Mouse (Mus musculus) naive thymus-derived CD4-positive, alpha-beta T cell, adult 2 months (primary cell): ENCODE measurements around the gene Creb3l1.

Experiments used
- DNase-seq: peaks from one replicate; pipeline ENCODE4 v3.0.0-alpha.2; 2011; ENCODE audit warnings: low read depth

The Creb3l1 gene

DNA sequence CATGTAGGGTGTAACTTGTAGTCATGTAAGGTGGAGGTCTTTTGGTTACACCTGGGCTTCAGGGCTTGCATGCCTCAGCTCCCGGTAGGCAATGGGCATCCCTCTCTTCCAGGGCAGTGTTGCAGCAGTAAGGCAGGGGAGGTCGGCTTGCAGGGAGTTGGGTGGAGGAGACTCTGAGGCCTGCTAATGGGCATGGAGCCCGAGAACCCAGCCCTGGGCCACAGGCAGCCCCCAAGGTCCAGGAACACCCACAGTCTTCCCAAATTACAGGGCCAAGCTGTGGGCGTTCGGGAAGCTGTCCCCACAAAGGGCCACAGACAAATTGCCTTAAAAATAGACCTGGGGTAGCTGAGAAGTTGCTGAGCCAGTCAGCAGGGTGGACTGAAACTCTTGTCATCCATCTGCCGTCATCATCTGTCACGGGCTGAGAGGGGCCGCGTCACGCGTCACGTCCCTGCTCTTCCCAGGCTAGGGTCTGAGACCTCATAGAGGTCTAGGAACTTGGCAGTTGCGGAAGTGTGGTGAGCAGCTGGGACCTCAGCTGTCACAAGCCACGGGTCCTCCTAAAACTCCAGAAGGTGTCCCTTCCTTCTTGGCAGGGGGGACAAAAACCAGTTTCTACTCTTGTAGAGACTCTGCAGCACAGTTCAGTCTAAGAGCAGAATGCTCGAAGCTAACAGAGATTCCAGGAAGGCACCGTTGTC lies 26.2 kb downstream of the Creb3l1 start:
- no peak for DNase-seq

DNA sequence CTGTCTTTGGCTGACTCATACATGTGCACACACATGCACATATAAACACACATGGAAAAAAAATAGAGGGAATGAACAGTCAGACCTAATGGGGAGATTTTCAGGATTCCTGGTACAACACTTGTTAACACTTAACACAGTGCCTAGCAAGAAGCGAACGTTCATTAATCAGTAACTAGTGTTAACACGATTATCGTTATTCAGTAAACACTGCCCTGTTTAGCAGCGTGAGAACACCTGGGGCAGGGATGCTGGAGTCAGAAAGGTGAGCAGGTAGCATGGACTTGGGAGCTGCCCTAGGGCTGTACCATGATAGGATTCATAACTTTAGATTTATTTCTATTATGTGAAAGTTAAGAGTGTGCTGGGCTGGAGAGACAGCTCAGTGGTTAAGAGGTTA lies 28.3 kb downstream of the Creb3l1 start:
- DNase-seq, result no peak

DNA sequence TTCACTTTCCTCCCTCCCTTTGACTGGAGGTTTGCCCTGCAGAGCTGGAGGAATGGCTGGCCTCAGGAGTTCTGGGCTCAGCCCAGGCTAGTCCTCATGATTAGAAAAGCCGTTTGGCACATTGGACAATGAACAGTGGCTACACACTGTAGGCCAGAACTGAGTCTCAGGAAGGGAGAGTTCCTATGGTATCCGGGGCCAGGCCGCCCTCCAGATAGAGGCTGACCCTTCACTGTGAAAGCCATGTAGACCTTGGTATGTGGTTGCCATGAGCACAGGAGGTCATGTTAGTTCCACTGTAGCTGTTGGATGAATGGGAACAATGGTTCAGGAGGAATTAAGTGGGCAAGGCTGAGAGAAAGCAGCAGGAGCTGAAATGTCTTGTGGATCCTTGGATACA lies 30.9 kb downstream of the Creb3l1 start:
- DNase-seq, result no peak

DNA sequence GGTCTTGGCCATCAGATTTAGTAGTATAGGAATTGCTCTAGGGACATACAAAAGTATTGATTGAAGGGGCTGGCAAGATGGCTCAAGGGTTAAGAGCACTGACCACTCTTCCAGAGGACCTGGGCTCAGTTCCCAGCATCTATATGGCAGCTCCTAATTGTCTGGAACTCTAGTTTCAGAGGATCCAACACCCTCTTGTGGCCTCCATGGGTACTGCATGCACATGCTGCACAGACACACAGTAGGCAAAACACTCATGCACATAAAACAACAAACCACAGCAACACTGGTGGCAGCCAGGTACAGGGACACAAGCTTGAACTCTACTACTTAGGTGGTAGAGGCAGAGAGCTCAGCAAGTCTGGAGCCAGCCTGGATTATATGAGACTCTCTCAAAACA lies 34.6 kb downstream of the Creb3l1 start:
- no peak for DNase-seq

- DNase-seq, result peak; percentile 91
These were observed 36.8 kb downstream of the Creb3l1 start for GRCm38 (mm10) chr2:91987542-91987941.

DNA sequence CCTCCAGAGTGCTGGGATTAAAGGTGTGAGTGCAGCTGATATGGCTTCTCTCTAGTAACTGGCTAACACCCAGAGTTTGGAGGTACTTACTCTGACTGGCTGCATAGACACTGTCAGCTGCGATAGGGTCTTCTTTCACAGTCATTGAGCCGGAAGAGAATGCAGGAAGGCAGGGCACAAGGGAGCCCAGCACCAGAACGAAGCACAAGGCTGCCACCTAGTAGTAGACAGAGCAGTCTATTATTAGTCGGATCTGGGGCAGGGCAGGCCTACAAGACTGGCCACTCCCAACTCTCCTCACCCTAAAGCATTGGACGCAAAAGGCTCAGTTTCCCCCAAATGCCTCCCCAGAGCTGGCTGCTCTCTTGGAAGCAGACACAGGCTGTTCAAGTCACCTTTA lies 38.2 kb downstream of the Creb3l1 start:
- DNase-seq, result peak; percentile 71

DNA sequence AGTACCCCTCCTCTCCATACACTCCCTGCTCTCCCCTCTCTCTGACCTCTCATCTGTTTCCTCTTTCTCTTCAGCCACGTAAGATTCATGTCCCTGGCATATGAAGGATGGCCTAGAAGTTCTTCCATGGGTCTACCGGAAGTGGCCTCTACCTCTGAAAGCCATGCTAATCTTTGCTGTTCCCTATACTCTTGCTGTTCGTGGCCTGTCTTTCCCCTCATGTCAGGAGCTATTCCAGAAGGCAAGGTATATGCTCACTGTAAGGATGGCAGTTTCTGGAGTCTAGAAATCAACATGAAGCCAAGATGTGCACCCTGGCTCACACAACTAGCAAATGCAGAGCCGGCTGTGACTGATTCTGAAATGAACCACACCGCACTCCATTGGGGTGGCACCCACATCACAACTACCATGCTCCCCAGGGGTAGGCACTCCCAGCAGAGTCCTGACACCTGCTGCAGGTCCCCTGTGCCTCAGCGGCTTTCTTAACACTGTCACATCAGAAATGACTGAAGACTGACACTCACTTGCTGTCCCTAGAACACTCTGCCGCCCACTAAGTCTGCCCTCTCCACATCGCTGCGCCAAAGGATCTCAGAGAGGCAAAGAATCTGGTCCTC lies 39.3 kb downstream of the Creb3l1 start:
- DNase-seq, result peak; percentile 51

- DNase-seq, result peak; percentile 91
These were observed 39.9 kb downstream of the Creb3l1 start for GRCm38 (mm10) chr2:91984439-91984838.

GRCm38 (mm10) chr2:91980830-91981229 lies 43.5 kb downstream of the Creb3l1 start:
- no peak for DNase-seq

GRCm38 (mm10) chr2:91980245-91980644 lies 44.1 kb downstream of the Creb3l1 start:
- DNase-seq, result no peak

DNA sequence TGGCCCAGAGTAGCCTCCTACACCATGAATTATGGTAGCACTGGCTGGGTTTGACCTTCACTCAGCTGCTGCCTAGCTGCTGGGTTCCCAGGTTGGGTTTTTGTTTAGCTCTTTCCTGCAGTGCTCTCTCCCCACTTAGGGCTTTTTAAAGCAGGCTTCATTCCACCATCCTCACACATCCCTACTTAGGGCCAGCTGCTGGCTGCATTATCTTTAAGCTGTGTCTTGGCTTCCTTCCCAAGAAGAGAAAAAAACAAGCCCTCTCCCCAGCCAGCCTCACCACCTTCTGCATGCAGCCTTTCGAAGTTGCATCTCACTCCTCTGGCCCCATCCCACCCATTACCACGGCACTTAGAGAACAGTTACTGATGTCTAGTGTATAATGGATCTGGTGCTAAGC lies 45.8 kb downstream of the Creb3l1 start:
- DNase-seq, result no peak

- peak; percentile 43 for DNase-seq
These were observed 46.3 kb downstream of the Creb3l1 start for GRCm38 (mm10) chr2:91977960-91978359.

GRCm38 (mm10) chr2:91975581-91976541 lies 48.4 kb downstream of the Creb3l1 start, which contains the start of gene Dgkz:
TSS of gene Dgkz (minus strand) at chr2:91975864.
- DNase-seq, result peak; percentile 82

DNA sequence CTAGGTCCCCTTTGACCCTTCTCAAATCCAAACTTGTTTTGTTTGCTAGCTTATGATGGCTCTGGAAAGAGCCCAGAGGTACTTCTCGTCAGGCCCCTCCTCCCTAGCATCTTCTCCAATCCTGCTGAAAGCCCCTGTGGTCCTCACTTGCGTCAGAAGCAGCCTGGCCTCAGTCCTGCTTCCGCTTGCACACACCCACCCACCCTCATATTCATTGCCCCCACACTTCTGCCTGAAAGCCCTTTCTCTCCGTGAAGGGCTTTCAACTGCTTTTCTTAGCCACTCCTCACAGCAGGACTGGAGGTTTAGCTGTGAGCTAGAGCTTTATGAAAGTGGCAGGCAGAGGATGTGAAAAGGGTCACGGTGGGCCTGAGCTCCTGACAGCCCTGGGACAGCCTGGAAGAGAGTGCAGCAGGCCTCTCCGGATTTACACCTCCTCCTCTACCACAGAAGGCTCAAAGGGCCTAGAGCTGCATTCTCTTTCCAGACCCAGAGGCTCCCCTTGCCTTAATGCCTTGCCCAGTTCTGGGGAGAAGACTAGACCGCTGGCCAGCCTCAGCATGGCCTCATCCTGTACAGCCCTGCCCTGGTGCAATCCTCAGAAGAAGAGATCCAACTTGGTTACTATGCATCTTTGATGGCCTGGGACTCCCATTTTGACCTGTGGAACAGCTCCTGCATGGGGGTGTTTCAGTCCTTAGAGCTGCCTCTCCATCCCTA lies 50.7 kb downstream of the Creb3l1 start:
- no peak for DNase-seq

GRCm38 (mm10) chr2:91972121-91972566 lies 52.2 kb downstream of the Creb3l1 start:
- DNase-seq, result peak; percentile 74

DNA sequence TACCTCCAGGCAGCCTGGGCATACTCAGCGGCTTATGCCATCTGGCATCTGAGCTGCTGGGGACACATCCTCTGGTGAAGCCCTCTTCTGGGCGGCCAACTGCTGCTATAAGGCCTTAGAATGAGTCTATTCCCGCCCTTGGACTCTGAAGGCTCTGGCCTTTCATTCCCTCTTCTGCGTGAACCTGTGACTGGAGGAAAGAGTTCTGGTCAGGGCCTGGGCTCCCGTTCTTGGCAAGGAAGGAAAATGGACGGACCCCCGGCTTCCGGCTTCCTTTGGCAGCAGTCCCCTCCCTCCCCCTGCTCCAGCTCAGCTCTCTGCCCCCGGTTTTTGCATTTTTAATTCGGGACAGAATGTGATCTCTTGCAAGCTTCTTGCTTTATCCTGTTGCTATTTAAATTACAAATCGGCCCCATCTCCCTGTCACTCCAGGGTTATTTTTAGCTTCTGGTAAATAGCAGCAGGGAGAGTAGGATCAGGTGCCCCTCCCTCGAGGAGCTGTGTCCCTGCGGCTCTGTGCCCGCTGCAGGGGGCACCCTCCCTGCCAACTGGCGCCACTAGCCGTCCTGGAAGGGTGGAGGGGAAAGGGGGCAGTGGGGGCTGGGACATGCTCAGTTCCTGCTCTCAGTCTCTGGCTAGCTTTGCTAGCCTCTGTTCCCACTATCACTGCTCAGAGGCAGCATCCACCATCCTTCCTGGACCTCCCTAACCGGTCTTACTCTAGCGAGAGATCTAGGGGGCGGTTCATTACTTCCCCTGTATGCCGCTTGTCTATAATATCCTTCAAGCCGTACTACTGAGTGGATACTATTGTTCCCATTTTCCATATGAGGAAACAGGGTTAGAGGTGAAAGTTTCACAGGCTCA lies 52.8 kb downstream of the Creb3l1 start:
- no peak for DNase-seq

DNA sequence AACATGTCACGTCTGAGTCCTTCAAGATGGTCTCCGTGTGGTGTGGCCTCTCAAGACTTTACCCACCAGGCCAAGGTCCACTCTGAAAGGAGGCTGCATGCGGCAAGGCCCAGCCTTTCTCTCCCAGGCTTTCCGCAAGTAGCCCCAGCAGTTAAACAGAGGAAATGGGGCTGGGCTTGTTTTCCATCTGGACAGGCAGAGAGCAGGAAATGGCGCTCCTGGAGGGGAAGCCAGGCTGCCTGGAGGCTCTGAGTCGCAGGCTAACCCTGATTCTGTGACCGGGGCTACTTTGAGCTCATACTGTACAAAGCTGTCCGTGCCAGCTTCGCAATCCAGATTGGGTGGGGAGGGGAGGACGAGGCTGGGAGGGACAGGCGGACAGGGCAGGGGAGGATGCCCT lies 56.3 kb downstream of the Creb3l1 start:
- no peak for DNase-seq

- DNase-seq, result no peak
These were observed 57.9 kb downstream of the Creb3l1 start for GRCm38 (mm10) chr2:91966367-91966766.

DNA sequence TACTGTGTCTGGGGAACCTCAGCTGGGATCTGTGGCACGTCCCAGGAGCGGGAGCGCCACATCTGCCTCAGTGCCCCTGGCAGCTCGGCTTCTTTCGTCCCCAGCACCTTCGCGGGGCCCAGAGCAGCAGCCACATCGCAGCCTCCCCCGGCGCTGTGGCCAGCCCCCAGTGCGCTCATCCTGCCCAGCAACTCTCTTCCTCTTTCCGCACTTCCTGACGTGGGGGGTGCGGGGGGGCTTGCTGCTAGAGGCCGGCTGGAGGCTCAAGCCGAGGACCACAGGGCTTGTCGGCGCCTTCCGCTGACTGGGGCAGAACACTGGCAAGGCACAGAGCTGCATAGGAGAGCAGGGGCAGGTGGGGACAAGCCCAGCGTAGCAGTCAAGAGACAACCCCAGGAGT lies 58.9 kb downstream of the Creb3l1 start:
- no peak for DNase-seq

- DNase-seq, result no peak
These were observed 59.6 kb downstream of the Creb3l1 start for GRCm38 (mm10) chr2:91964610-91965204.
